Mouse (Mus musculus) cerebral cortex, adult 2 months (tissue): ENCODE results near the gene Glipr2.

Experiments
- WGBS: fragments of 180-500 bp; shearing (Covaris S2); methylation state at CpG from one replicate; pipeline ENCODE4 v1.1.7; 2018; 5-methylcytosine and 5-hydroxymethylcytosine counted together

The Glipr2 gene

GRCm38 (mm10) chr4:44004623-44005409 is 47.6 kb downstream of the Glipr2 start:
- 74% methylated on average over 3 of the region's 3 CpGs for WGBS

GRCm38 (mm10) chr4:44010176-44010575 is 53.0 kb downstream of the Glipr2 start:
- WGBS = 85% methylated on average over 1 of the region's 1 CpGs

GRCm38 (mm10) chr4:44010893-44011292 is 53.7 kb downstream of the Glipr2 start:
- WGBS = 44% methylated on average over 2 of the region's 2 CpGs

GRCm38 (mm10) chr4:44011799-44012198 is 54.6 kb downstream of the Glipr2 start:
- 81% methylated on average over 3 of the region's 3 CpGs for WGBS

GRCm38 (mm10) chr4:44012376-44013367 is 55.5 kb downstream of the Glipr2 start:
- WGBS = under 1% methylated on average over 77 of the region's 77 CpGs

GRCm38 (mm10) chr4:44013391-44014070 is 56.3 kb downstream of the Glipr2 start:
- 18% methylated on average over 11 of the region's 11 CpGs for WGBS

- WGBS = 84% methylated on average over 4 of the region's 4 CpGs
Observed at GRCm38 (mm10) chr4:44016071-44016470, 58.9 kb downstream of the Glipr2 start.

- WGBS = 87% methylated on average over 12 of the region's 12 CpGs
Observed at GRCm38 (mm10) chr4:44016791-44017190, 59.6 kb downstream of the Glipr2 start.

- WGBS = 76% methylated on average over 4 of the region's 4 CpGs
Observed at GRCm38 (mm10) chr4:44022323-44022722, 65.1 kb downstream of the Glipr2 start.

GRCm38 (mm10) chr4:44022766-44023165 is 65.6 kb downstream of the Glipr2 start:
- WGBS = 88% methylated on average over 11 of the region's 11 CpGs

- WGBS = 95% methylated on average over 9 of the region's 9 CpGs
Observed at GRCm38 (mm10) chr4:44023681-44024080, 66.5 kb downstream of the Glipr2 start.

- 97% methylated on average over 6 of the region's 6 CpGs for WGBS
Observed at GRCm38 (mm10) chr4:44024241-44024640, 67.0 kb downstream of the Glipr2 start.

GRCm38 (mm10) chr4:44025570-44025969 is 68.4 kb downstream of the Glipr2 start:
- 87% methylated on average over 6 of the region's 6 CpGs for WGBS
